Mouse (Mus musculus) left cerebral cortex, postnatal 4 days (tissue): Measurements from ENCODE around the gene Pter. TPM values are rescaled to one million over a fixed set of nuclear protein-coding genes. Genes with fewer than 3 reads are reported as not detected.
A peak's percentile ranks its signal among the peaks of the same experiment; 100 is the strongest.

Source experiments
- DNase-seq: peaks from one replicate; pipeline ENCODE4 v3.0.0-alpha.2; 2022
- intact Hi-C: fragments of 180-260 bp; cut with DNase I; formaldehyde crosslinking; loops from one replicate; pipeline ENCODE4 v1.15.1; 2025
- total RNA-seq, 2 experiments: library from RNA; stranded (reverse); gene quantifications; 2 replicates each; pipeline ENCODE4 v1.2.3; 2021

Pter gene
- total RNA-seq: 1 to 10 TPM; 1.3 to 1.8 TPM

DNA sequence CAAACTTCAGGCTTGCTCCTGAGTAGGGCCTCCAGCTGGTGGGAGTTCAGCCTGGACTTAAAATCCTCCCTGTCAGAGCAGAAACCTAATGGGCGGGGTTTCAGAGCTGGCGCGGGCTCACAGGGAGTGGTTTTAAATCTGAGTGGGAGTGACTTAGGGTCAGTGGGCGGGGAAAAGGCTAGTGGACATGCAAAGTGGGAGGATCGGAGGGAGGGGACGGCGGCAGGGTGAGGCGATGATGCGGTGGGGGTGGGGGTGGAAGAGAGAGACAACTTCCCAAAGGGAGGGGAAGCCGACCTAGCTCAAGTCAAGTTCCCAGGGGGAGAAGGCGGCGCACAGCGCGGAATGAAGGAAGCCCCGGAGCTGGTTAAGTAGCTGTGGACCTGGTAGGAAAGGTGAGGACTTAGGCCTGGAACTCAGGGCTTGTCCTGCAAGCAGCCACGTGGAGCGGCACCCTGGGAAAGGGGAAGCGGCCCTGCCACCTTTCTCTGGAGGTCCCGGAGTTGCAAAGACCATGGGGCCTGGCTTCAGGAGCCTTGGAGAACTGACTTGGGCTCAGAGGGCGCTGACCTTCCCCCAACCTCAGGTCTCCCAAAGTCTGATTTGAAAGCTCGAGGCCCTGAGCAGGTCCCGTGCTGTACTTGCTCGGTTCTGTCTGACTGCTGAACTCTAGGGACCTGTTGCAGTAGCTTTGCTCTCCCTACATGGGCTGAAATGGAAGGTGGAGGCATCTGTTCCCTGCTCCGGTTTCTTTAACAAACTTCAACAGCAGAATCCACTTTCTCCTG, at the start of gene Pter:
Pter (plus strand) TSS at position 238 of the 788 bp plus-strand sequence.
- peak; percentile 80 for DNase-seq
- intact Hi-C loops: no loop called here

DNA sequence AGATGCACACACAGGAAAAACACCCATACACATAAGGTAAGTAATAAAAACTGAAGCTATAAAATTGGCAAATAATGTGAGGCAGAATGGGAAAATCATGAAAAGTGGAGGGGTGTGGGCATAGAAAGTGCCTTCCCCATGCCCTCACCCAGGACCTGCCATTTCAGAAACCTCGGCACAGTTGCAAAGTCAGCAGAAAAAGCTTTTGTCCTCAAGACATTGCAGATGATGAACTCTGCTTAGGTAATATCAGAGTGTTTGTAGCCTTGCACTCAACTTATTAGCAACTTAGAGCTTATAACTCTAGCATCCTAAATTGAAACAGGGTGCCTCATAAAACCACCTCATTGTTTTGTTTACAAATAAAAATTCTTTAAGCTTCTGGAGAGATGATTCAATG, 49.6 kb upstream of the Pter start:
- DNase-seq: no peak
- intact Hi-C loops: no loop called here

GRCm38 (mm10) chr2:12879492-12879891, 44.3 kb upstream of the Pter start:
- intact Hi-C loops: no loop called here
- DNase-seq: no peak

DNA sequence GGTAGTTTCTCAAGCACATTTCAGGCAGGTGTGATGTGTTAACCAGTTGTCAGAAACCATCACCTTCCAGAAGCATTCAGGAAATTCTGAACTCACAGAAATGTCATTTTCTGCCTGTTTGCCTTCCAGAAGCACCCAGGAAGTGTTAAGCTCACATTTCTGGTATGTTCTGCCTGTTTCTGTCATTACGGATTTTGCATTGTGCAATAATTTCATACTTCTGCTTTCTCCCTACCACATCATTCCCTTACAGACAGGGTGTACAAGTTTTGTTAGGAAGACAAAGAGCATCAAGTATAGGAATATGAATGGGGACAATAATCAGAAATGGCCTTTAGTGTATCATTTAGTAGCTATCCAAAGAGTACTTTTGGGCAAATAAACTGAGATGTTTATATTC, 42.8 kb upstream of the Pter start:
- no peak for DNase-seq
- intact Hi-C loops: no loop called here

- DNase-seq: peak; percentile 83
- intact Hi-C loops: no loop called here
These were observed 40.4 kb upstream of the Pter start for GRCm38 (mm10) chr2:12883276-12883914.

- no peak for DNase-seq
- intact Hi-C loops: no loop called here
These were observed 36.8 kb upstream of the Pter start for GRCm38 (mm10) chr2:12887015-12887414.

- intact Hi-C loops: no loop called here
These were observed 18.1 kb upstream of the Pter start for GRCm38 (mm10) chr2:12905786-12906185.

DNA sequence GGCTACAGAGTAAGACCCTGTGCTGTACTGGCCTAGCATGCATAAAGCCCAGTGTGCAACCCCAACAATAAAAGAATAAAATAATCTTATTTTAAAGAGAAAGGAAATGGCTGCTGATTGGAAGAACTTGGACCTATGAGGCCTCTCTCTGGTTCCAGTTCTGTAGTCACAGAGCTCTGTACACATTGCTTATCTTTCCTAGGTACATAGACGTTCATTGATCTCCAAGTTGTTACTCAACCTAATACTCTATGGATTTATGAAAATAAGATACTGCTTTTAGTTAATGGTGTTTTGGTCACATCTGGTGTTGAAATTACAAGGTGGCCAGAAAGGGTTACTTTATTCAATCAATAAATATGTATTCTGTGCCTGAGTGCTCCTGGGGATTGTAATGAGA, 1.8 kb downstream of the Pter start:
- DNase-seq: no peak
- intact Hi-C loops: no loop called here

More at GRCm38 (mm10) chr2:12905786-12906185, 18.1 kb upstream of the Pter start:
- DNase-seq: no peak

DNA sequence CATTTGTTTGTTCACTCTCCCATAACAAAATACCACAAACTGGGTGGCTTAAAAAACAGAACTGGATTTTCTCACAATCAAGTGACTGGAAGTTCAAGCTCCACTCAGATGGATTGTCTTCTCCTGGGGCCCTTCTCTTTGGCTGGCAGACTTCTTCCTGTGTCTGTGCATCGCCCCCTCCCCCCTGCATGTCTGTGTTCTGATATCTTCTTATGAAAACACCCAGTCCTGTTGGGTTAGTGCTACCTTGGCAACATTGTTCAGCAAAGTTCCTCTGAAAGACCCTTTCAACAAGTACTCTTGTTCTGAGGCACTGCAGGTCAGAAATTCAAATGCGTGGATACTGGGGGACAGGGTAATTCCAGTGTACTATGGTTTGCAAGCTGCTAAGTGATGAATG, 6.5 kb downstream of the Pter start:
- intact Hi-C loops: no loop called here
- no peak for DNase-seq

- no peak for DNase-seq
- intact Hi-C loops: no loop called here
These were observed 10.1 kb downstream of the Pter start for GRCm38 (mm10) chr2:12933905-12934304.

DNA sequence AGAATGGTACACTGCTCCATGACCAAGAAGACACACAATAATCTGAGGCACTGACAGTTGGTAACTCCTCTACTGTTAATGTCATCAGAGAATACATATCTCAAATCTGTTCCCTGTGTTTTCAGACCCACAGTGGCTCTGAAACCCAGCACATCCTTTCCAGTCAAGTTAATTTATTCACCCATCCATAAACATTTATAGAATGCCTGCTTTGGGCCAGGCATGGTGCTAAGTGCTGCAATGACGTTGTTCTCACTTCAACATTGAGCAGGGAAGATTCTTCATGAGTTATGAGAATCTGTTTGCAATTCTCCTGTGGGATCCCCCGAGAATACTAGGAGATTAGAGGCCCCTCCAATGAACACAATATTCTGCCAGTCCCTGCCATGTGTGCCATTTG, 11.4 kb downstream of the Pter start:
- DNase-seq: no peak

GRCm38 (mm10) chr2:12937461-12938217, 13.8 kb downstream of the Pter start:
- intact Hi-C loops: no loop called here
- DNase-seq: no peak

More for the DNA sequence above, 11.4 kb downstream of the Pter start:
- intact Hi-C loops: no loop called here

DNA sequence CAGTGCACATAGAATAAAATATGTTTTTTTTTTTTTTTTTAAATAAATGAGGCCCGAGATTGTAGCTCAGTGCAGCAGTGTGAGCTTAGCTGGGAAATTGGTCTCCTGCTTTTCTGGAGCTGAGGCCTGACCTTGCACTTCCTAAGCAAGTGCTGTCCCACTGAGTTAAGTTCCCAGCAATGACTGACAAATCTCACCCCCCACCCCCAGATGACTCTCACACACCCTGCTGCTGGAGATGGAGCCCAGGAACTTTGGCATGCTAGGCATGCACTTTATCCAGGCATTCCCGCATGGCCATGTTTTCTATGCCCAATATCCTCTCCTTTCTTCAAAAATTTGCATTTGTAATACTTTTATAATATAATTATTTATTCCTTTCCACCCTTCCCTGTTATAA, 14.8 kb downstream of the Pter start:
- DNase-seq: no peak
- intact Hi-C loops: no loop called here

- intact Hi-C loops: no loop called here
- DNase-seq: no peak
These were observed 33.0 kb downstream of the Pter start for GRCm38 (mm10) chr2:12956703-12957424.

- intact Hi-C loops: loop anchor here (10.0 kb wide), 1 partner anchor 155 kb away; no protein-coding TSS in a partner anchor
- no peak for DNase-seq
These were observed 46.3 kb downstream of the Pter start for GRCm38 (mm10) chr2:12970049-12970724.

DNA sequence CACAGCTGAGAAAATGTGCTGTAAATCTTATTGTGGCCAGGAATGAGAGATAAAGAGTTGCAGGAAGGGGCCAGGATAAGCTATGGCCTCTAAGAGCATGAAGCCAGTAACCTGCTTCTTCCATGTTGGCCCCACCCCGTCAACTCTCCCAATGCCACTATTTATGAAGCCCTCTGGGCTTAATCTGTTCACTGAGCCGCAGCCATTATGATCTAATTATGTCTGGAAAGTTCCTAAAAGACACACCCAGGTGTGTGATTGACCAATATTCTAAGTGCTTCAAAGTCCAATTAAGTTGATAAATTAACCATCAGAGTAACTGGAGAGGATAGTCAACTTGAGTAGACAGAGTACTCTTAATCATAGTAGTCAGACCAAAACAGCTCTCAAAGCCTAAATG, 49.9 kb downstream of the Pter start:
- DNase-seq: no peak
- intact Hi-C loops: loop anchor here (10.0 kb wide), 1 partner anchor 159 kb away; no protein-coding TSS in a partner anchor

DNA sequence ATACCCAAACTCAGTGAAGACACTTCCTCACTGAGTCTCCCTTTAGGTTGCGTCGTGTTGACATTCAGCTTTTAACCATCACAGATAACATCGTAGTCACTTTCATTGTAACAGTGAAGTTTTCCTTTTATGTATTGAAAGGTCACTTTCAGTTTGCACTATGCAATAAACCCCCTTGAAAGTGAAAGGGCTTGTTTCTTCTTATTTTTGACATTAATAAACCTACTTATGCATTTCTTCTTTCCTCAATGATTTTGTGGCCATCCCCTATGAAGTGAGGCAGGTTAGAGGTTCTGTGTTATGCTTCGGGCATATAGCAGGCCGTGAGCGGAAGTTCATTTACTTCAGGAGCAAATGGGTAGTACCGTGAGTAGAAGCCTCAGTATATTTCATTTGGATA, 53.5 kb downstream of the Pter start:
- intact Hi-C loops: loop anchor here (10.0 kb wide), 1 partner anchor 163 kb away; no protein-coding TSS in a partner anchor
- DNase-seq: no peak

- peak; percentile 29 for DNase-seq
- intact Hi-C loops: loop anchor here (10.0 kb wide), 1 partner anchor 164 kb away; no protein-coding TSS in a partner anchor
These were observed 54.9 kb downstream of the Pter start for GRCm38 (mm10) chr2:12978771-12979170.

GRCm38 (mm10) chr2:12984901-12985732, 61.3 kb downstream of the Pter start:
- DNase-seq: no peak
- intact Hi-C loops: no loop called here
